Mouse (Mus musculus) C2C12 (cell line): ENCODE data around the gene Rps6ka5. TPM values are rescaled to one million over a fixed set of nuclear protein-coding genes. Genes with fewer than 3 reads are reported as not detected.

Source experiments
- H3K27me3 ChIP-seq: one replicate; pipeline ENCODE4 v1.6.1; 2011; ENCODE audit not compliant: control insufficient read depth, insufficient read depth, insufficient read length
- H3K36me3 ChIP-seq: one replicate; pipeline ENCODE4 v1.6.1; 2011; ENCODE audit not compliant: control insufficient read depth, insufficient read depth
- H3K4me3 ChIP-seq: one replicate; pipeline ENCODE4 v1.5.1; 2011; ENCODE audit warnings: mild to moderate bottlenecking, control low read depth; ENCODE audit not compliant: poor library complexity, insufficient read depth, severe bottlenecking
- H3K79me2 ChIP-seq: one replicate; pipeline ENCODE4 v1.6.1; 2011; ENCODE audit not compliant: control insufficient read depth, insufficient read depth
- H3K79me3 ChIP-seq: one replicate; pipeline ENCODE4 v1.6.1; 2011; ENCODE audit warnings: low read depth, control low read depth
- H3ac ChIP-seq: one replicate; pipeline ENCODE3; 2011; ENCODE audit warnings: low read depth; ENCODE audit not compliant: control insufficient read depth, insufficient read length
- CEBPB ChIP-seq: IDR thresholded peaks from one replicate; pipeline ENCODE4 v1.6.1; 2011; ENCODE audit warnings: low read depth, mild to moderate bottlenecking, control low read depth, moderate library complexity
- CTCF ChIP-seq: IDR thresholded peaks from one replicate; pipeline ENCODE4 v1.5.1; 2011; ENCODE audit not compliant: control insufficient read depth, insufficient read depth, insufficient read length
- FOSL1 ChIP-seq: IDR thresholded peaks from one replicate; pipeline ENCODE4 v1.8.0; 2011; ENCODE audit warnings: mild to moderate bottlenecking, low read length; ENCODE audit not compliant: poor library complexity, insufficient read depth, severe bottlenecking
- MAX ChIP-seq: IDR thresholded peaks from one replicate; pipeline ENCODE4 v1.6.1; 2011; ENCODE audit warnings: mild to moderate bottlenecking, control low read depth
- MYOD1 ChIP-seq: IDR thresholded peaks from one replicate; pipeline ENCODE4 v1.6.1; 2011; ENCODE audit warnings: low read depth; ENCODE audit not compliant: control insufficient read depth, insufficient read length
- MYOG ChIP-seq: IDR thresholded peaks from one replicate; pipeline ENCODE4 v1.6.1; 2011; ENCODE audit not compliant: control insufficient read depth, insufficient read length; ENCODE audit errors: extremely low read depth
- USF1 ChIP-seq: IDR thresholded peaks from one replicate; pipeline ENCODE4 v1.6.1; 2011; ENCODE audit warnings: low read depth, mild to moderate bottlenecking, control low read depth, moderate library complexity
- polyA plus RNA-seq: library from polyadenylated mRNA; unstranded; fragments of >200 nt; fragmentation: generic; extraction: Trizol; gene quantifications from one replicate; pipeline ENCODE4 v1.2.1, GENCODE M21; 2012; ENCODE audit warnings: missing spikeins

Rps6ka5 gene
- polyA plus RNA-seq, 1 experiment, result 0.92 TPM

DNA sequence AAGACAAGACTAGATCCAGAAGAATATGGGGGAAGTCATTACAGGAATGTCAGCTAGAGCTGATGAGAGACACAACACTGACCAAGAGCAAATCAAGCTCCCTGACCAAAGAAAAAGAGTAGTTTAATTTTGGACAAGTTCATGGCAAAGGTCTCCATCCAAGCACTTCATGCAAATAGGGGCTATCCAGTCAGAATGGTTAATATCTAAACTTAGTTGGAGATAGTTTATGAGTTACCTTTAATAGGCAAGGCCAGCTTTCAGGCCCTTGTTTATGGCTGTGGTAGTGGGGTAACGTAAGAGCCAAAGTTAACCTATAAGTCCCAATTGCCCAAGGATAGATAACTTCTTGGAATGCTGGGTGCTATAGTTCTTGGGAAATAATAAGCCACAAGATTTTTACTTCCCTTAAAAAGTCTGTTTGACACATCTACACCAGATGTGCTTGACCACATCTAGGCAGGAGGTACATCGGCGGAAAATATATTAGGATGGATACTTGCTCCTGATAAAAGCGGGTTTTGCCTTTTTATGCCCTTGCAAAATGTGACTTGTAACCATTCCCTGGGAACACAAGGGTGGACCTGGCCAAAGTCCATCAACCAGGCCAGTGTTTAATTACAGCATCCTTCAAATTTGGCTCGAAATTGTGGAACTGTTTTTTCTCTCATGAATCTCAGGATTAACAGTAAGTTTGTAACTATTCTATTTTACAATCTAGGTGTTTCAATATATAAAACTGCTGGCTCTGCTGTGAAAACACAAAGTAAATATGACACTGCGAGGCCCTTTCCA, 97.5 kb downstream of the Rps6ka5 start:
- H3K79me2 ChIP-seq, result no peaks in the 10 kb centered on the region
- H3K79me3 ChIP-seq, result no peaks in the 10 kb centered on the region
- H3K27me3 ChIP-seq, result peaks cover 5% of the 10 kb centered on the region

DNA sequence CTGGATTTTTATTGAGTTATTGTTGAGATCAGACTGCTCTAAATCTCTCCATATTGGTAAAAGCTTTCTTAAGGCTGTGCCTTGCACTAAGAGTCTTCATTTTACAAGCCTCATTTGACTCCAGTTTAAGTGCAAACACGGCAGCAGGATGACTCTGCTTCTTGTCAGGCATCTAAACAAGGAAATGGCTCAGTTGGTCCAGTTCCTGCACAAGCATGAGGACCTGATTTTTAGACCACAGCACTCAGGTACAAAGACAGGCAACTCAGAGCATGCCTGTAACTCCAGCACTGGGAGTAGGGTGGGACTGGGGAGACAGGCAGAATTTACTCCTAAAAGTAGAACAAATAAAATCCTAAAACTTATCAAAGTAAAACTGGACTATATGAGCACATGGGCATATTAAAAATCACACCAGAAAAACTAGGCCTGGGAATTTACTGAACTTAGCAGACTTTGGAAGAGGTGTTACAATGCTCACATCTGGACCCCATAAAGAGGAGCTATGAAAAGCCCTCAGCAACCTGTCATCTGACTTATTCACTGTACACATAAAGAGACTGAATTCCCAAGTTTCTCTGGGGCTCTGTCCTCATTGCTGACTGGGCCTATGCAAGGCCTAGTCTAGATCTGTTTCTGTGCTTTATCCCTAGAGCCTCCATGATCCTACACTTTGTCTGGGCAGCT, 99.6 kb downstream of the Rps6ka5 start:
- TF ChIP-seq CTCF (no peak), MAX (no peak), USF1 (no peak), MYOD1 (no peak), FOSL1 (no peak), MYOG (no peak), CEBPB (no peak)
- Histone ChIP-seq H3K4me3 (no peak overlapping the region), H3K36me3 (no peaks in the 10 kb centered on the region), H3K79me2 (no peaks in the 10 kb centered on the region), H3K27me3 (no peaks in the 10 kb centered on the region), H3ac (no peak overlapping the region), H3K79me3 (no peaks in the 10 kb centered on the region)

More for the DNA sequence above, 97.5 kb downstream of the Rps6ka5 start:
- Histone ChIP-seq H3K4me3 (no peak overlapping the region), H3K36me3 (no peaks in the 10 kb centered on the region), H3ac (no peak overlapping the region)
- TF ChIP-seq MYOG (no peak), CTCF (no peak), FOSL1 (no peak), USF1 (no peak)

DNA sequence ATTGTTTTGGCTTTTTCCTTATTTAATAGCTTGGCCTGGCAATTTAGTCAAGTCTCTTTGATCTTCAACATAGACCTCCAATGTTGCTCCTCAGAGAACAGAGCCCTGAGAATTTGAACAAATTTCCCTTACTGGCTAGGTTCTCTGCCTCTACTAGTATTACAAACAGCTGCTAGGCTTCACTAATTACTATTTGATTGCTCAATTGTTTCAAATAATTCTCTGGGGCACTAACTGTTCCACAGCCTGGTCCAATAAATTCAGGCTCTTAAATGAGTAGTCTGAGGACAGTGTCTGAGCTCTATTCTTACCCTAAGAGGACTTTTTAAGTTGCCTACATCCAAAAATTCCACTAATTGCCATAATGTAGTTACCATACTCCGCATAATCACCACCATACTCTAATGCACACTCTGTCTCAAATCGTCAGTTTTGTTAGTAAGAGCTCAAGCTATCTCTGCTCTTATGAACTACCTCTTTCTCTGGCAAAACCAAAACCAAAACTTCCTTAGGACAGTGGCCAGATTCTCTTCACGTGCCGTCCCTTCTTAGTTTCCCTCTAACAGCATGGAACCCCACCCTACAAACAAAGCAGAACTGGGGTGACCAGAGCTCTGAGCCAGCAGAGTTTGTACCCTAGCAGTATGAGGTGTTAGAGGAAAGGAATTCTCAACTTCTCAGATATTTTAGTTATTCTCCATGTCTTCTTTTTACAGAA, 100.4 kb downstream of the Rps6ka5 start:
- Histone ChIP-seq H3K27me3 (no peaks in the 10 kb centered on the region), H3K36me3 (no peaks in the 10 kb centered on the region), H3K4me3 (no peak overlapping the region), H3K79me3 (no peaks in the 10 kb centered on the region), H3ac (no peak overlapping the region), H3K79me2 (no peaks in the 10 kb centered on the region)
- TF ChIP-seq MYOG (no peak), FOSL1 (no peak)

DNA sequence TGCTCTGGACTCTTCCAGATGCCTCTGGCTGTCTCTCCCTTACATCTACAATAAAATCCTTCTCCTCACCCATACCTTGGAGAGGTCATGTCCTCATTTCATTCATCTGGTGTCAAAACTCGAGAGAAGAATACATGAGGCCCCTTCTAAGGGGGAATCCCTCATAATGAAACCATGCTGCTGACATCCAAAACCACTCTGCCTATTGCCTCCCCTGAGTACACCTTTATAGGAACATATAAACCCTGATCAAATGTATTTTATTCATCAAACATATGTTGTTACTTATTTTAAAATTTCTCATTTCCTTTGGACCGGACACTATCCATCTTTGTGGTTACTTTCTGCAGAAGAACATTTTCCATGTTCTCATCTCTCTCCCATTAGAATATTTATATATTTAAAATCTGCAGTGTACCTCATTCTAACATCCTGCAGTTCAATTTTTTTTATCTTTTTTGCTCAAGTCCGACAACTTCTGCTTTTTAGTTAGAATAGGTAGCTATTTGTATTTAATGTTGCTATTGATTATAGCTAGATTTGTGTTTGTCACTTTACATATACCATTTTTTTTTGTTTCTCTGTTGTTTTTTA, 101.8 kb downstream of the Rps6ka5 start:
- H3K36me3 ChIP-seq, result no peaks in the 10 kb centered on the region
- no peaks in the 10 kb centered on the region for H3K79me2 ChIP-seq
- H3K27me3 ChIP-seq, result no peaks in the 10 kb centered on the region
- TF ChIP-seq FOSL1 (no peak), MYOG (no peak), CTCF (no peak), MAX (no peak), USF1 (no peak), MYOD1 (no peak), CEBPB (no peak)
- H3K79me3 ChIP-seq, result no peaks in the 10 kb centered on the region
- H3ac ChIP-seq, result no peak overlapping the region
- no peak overlapping the region for H3K4me3 ChIP-seq

DNA sequence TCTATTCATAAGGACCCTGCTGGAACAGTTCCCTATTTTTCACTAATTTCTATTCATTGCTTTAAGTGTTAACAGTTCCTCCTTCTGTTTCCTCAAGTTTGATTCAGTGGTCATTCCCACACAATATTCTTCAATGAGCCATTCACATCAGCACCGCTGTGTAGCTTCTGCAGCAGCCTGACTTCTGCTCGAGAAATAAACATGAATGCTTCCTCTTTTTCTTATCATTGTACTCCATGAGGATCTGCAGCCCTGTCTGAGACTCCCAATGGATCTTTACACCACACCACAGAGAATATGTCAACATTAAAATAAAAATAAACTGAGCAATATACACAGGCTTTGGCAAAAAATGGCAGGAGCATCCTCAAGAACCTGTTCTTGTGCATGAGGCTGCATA, 111.5 kb downstream of the Rps6ka5 start:
- Histone ChIP-seq H3ac (no peak overlapping the region), H3K79me3 (no peaks in the 10 kb centered on the region), H3K4me3 (no peak overlapping the region), H3K36me3 (no peaks in the 10 kb centered on the region), H3K27me3 (no peaks in the 10 kb centered on the region), H3K79me2 (no peaks in the 10 kb centered on the region)
- no peak for TF ChIP-seq MAX
- no peak for TF ChIP-seq CEBPB
- TF ChIP-seq CTCF, result no peak
- no peak for TF ChIP-seq USF1
- no peak for TF ChIP-seq MYOD1
- no peak for TF ChIP-seq FOSL1
- no peak for TF ChIP-seq MYOG
